Mouse (Mus musculus): ENCODE results near the gene Mid1ip1. TPM values are rescaled to one million over a fixed set of nuclear protein-coding genes. Genes with fewer than 3 reads are reported as not detected.

Mid1ip1 gene
- total and polyA plus RNA-seq, 2 experiments from 2014 or later, result 27.3 to 81.4 TPM

GRCm38 (mm10) chrX:10716917-10717763, 2.3 kb downstream of the Mid1ip1 start:
- peak overlapping the region; percentile 78 for H3K4me2 ChIP-seq (ENCODE audit: low read depth, low read length)
- 17% methylated on average over 48 of the region's 50 CpGs for WGBS
- DNase-seq (ENCODE audit: low spot score), result peak; percentile 65
- H3K9me3 ChIP-seq (replicated peaks; ENCODE audit: control insufficient read depth, low read length), result no peaks in the 10 kb centered on the region
- 0 out of 2 replicates have a peak, but pooled peaks cover 4% of the 10 kb centered on the region for H3K4me1 ChIP-seq (ENCODE audit: control insufficient read depth, insufficient read depth)
- H3K36me3 ChIP-seq (replicated peaks; ENCODE audit: control insufficient read depth, insufficient read depth, low read length), result no peaks in the 10 kb centered on the region
- H3K4me3 ChIP-seq (ENCODE audit: low read depth, low read length), result peak overlapping the region; percentile 66
- ATAC-seq (ENCODE audit: insufficient read depth, low read depth), result peak; percentile 88
- peak overlapping the region; percentile 84 for H3K27ac ChIP-seq (ENCODE audit: low read depth)
- TF ChIP-seq EP300 (IDR thresholded peaks at IDR 0.05; ENCODE audit: low read depth) (no peak), CTCF (IDR thresholded peaks at IDR 0.05; ENCODE audit: low read depth) (no peak)
- peak overlapping the region; percentile 63 for H3K9ac ChIP-seq (replicated peaks; ENCODE audit: low read depth, low read length)
- no peaks in the 10 kb centered on the region for H3K27me3 ChIP-seq (ENCODE audit: control insufficient read depth, insufficient read depth, low read length)

DNA sequence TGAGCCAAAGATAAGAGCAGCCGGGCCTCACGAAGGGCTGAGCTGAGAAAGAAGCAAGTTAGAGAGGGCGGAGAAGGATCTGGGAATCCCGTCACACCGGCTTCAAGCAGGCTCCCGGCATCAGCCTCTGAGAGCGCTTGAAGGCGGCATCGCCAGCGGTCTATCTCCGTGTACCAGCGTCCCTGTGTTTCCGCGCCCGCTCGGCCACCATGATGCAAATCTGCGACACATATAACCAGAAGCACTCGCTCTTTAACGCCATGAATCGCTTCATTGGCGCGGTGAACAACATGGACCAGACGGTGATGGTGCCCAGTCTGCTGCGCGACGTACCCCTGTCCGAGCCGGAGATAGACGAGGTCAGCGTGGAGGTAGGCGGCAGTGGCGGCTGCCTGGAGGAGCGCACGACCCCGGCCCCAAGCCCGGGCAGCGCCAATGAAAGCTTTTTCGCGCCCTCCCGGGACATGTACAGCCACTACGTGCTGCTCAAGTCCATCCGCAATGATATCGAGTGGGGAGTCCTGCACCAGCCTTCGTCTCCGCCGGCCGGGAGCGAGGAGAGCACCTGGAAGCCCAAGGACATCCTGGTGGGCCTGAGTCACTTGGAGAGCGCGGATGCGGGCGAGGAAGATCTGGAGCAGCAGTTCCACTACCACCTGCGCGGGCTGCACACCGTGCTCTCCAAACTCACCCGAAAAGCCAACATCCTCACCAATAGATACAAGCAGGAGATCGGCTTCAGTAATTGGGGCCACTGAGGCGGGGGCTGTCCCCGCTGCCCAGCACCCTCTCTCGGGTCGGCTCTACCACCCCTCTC, 3.4 kb downstream of the Mid1ip1 start:
- Histone ChIP-seq H3K36me3 (replicated peaks; ENCODE audit: control insufficient read depth, insufficient read depth, low read length) (no peaks in the 10 kb centered on the region), H3K27me3 (ENCODE audit: control insufficient read depth, insufficient read depth, low read length) (no peaks in the 10 kb centered on the region), H3K9me3 (replicated peaks; ENCODE audit: control insufficient read depth, low read length) (no peaks in the 10 kb centered on the region), H3K9ac (replicated peaks; ENCODE audit: low read depth, low read length) (peak overlapping the region; percentile 63), H3K4me1 (ENCODE audit: control insufficient read depth, insufficient read depth) (0 out of 2 replicates have a peak, but pooled peaks cover 4% of the 10 kb centered on the region), H3K4me3 (ENCODE audit: low read depth, low read length) (peak overlapping the region; percentile 66), H3K4me2 (ENCODE audit: low read depth, low read length) (peak overlapping the region; percentile 78), H3K27ac (ENCODE audit: low read depth) (peak overlapping the region; percentile 84)
- WGBS, result 12% methylated on average over 61 of the region's 61 CpGs
- TF ChIP-seq EP300 (IDR thresholded peaks at IDR 0.05; ENCODE audit: low read depth) (no peak), CTCF (IDR thresholded peaks at IDR 0.05; ENCODE audit: low read depth) (no peak)
- ATAC-seq (ENCODE audit: insufficient read depth, low read depth) (no peak), DNase-seq (ENCODE audit: low spot score) (no peak)

DNA sequence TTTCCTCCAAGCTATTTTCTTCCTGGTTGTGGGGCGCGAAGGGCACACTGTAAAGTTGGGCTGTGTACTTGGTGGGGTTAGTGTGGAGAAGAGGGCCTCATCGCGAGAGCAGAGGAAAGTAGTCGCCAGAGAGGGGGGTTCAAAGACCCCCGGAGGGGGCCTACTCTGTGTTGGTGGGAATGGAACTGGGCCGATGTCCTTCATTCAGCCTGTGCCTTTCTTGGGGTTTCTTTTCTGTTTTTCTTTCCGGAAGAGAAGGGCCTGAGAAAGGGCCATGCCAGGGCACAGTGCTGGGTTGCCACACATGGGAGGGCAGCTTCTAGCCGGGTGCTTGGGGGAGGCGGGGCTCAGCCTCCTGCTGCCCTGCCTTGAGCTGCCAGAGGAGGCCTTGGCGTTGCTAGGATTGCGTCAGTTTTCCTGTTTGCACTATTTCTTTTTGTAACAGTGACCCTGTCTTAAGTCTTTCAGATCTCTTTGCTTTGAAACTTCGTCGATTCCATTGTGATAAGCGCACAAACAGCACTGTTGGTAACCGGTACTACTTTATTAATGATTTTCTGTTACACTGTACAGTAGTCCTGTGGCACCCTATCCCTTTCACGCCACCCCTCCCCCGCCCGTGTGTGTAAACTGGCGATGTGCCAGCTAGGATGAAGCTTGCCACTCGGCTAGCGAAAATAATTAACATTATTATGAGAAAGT, 4.2 kb downstream of the Mid1ip1 start:
- Histone ChIP-seq H3K27ac (ENCODE audit: low read depth) (peak overlapping the region; percentile 84), H3K4me3 (ENCODE audit: low read depth, low read length) (peak overlapping the region; percentile 66), H3K36me3 (replicated peaks; ENCODE audit: control insufficient read depth, insufficient read depth, low read length) (no peaks in the 10 kb centered on the region), H3K27me3 (ENCODE audit: control insufficient read depth, insufficient read depth, low read length) (no peaks in the 10 kb centered on the region), H3K9ac (replicated peaks; ENCODE audit: low read depth, low read length) (peak overlapping the region; percentile 63), H3K4me1 (ENCODE audit: control insufficient read depth, insufficient read depth) (0 out of 2 replicates have a peak, but pooled peaks cover 4% of the 10 kb centered on the region), H3K9me3 (replicated peaks; ENCODE audit: control insufficient read depth, low read length) (no peaks in the 10 kb centered on the region), H3K4me2 (ENCODE audit: low read depth, low read length) (peak overlapping the region; percentile 78)
- ATAC-seq (ENCODE audit: insufficient read depth, low read depth), result peak; percentile 47; the same call in 1 of the 2 replicates
- peak; percentile 50 for DNase-seq (ENCODE audit: low spot score)
- WGBS, result 14% methylated on average over 21 of the region's 22 CpGs
- TF ChIP-seq CTCF (IDR thresholded peaks at IDR 0.05; ENCODE audit: low read depth) (no peak), EP300 (IDR thresholded peaks at IDR 0.05; ENCODE audit: low read depth) (no peak)

GRCm38 (mm10) chrX:10720391-10720790, 5.6 kb downstream of the Mid1ip1 start:
- 27% methylated on average over 6 of the region's 6 CpGs for WGBS
- 0 out of 2 replicates have a peak, but pooled peaks cover 4% of the 10 kb centered on the region for H3K4me1 ChIP-seq (ENCODE audit: control insufficient read depth, insufficient read depth)
- DNase-seq (ENCODE audit: low spot score) (no peak), ATAC-seq (ENCODE audit: insufficient read depth, low read depth) (no peak)
- no peak overlapping the region for H3K27ac ChIP-seq (ENCODE audit: low read depth)
- H3K9ac ChIP-seq (replicated peaks; ENCODE audit: low read depth, low read length), result no peak overlapping the region
- no peak overlapping the region for H3K4me2 ChIP-seq (ENCODE audit: low read depth, low read length)
- no peaks in the 10 kb centered on the region for H3K36me3 ChIP-seq (replicated peaks; ENCODE audit: control insufficient read depth, insufficient read depth, low read length)
- H3K9me3 ChIP-seq (replicated peaks; ENCODE audit: control insufficient read depth, low read length), result no peaks in the 10 kb centered on the region
- H3K4me3 ChIP-seq (ENCODE audit: low read depth, low read length), result no peak overlapping the region
- H3K27me3 ChIP-seq (ENCODE audit: control insufficient read depth, insufficient read depth, low read length), result no peaks in the 10 kb centered on the region
- TF ChIP-seq CTCF (IDR thresholded peaks at IDR 0.05; ENCODE audit: low read depth) (no peak), EP300 (IDR thresholded peaks at IDR 0.05; ENCODE audit: low read depth) (no peak)

- Histone ChIP-seq H3K4me3 (ENCODE audit: low read depth, low read length) (no peak overlapping the region), H3K4me1 (ENCODE audit: control insufficient read depth, insufficient read depth) (no peaks in the 10 kb centered on the region), H3K9me3 (replicated peaks; ENCODE audit: control insufficient read depth, low read length) (no peaks in the 10 kb centered on the region), H3K9ac (replicated peaks; ENCODE audit: low read depth, low read length) (no peak overlapping the region), H3K4me2 (ENCODE audit: low read depth, low read length) (no peak overlapping the region), H3K27ac (ENCODE audit: low read depth) (no peak overlapping the region), H3K36me3 (replicated peaks; ENCODE audit: control insufficient read depth, insufficient read depth, low read length) (no peaks in the 10 kb centered on the region), H3K27me3 (ENCODE audit: control insufficient read depth, insufficient read depth, low read length) (no peaks in the 10 kb centered on the region)
- ATAC-seq (ENCODE audit: insufficient read depth, low read depth) (no peak), DNase-seq (ENCODE audit: low spot score) (no peak)
- 76% methylated on average over 1 of the region's 1 CpGs for WGBS
- TF ChIP-seq CTCF (IDR thresholded peaks at IDR 0.05; ENCODE audit: low read depth) (no peak), EP300 (IDR thresholded peaks at IDR 0.05; ENCODE audit: low read depth) (no peak)
These were observed 9.8 kb downstream of the Mid1ip1 start for GRCm38 (mm10) chrX:10724571-10724970.

Data from heart, postnatal 0 days (tissue).